Mouse (Mus musculus) heart, postnatal 0 days (tissue): Measurements from ENCODE around the gene Acer1.

Experiments
- CTCF ChIP-seq: IDR thresholded peaks from 2 replicates; pipeline ENCODE4 v1.5.1; 2016; ENCODE audit warnings: antibody characterized with exemption, control low read depth, low read depth
- EP300 ChIP-seq: IDR thresholded peaks from 2 replicates; pipeline ENCODE4 v1.6.1; 2016; ENCODE audit warnings: antibody characterized with exemption, low read depth

DNA sequence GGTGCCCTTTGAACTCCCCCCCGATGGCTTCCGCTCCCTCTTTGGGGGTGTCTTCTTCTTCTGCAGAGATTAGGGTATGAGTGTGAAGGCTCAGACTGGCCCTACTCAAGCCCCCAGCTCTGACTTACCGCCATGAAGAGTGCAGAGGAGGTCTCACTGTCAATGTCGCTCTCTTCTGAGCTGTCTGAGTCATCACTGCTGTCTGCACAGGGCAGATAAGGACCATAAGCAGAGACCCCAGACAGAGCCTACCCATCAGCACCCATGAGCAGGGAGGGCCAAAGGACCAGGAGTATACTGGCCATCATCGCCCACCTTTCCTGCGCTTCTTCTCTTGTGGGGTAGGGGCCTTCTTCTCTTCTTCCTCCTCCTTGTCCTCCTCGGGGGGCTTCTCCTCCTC is 22.1 kb upstream of the Acer1 start:
- no peak for TF ChIP-seq CTCF
- no peak for TF ChIP-seq EP300
